Mouse (Mus musculus) limb, embryonic 13.5 days (tissue): ENCODE results near the gene Pip4k2b. TPM values are rescaled to one million over a fixed set of nuclear protein-coding genes. Genes with fewer than 3 reads are reported as not detected.

Experiments
- ATAC-seq: fragments of 200-750 bp; cut with Nextera tagmentation; 2 replicates; pipeline ENCODE4 v1.8.0; 2017; ENCODE audit warnings: low read depth, moderate number of reproducible peaks, moderate TSS enrichment; ENCODE audit not compliant: low FRiP score
- H3K27ac ChIP-seq: fragments of 300-500 bp; sonication (generic); 2 replicates; pipeline ENCODE4 v1.5.1; 2015; ENCODE audit warnings: inconsistent platforms, mild to moderate bottlenecking, moderate library complexity
- H3K27me3 ChIP-seq: fragments of 300-500 bp; sonication (generic); 2 replicates; pipeline ENCODE4 v1.6.1; 2015; ENCODE audit warnings: mild to moderate bottlenecking, inconsistent platforms
- H3K36me3 ChIP-seq: fragments of 300-500 bp; sonication (generic); 2 replicates; pipeline ENCODE4 v1.6.1; 2015; ENCODE audit warnings: inconsistent platforms, mild to moderate bottlenecking, moderate library complexity
- H3K4me1 ChIP-seq: fragments of 300-500 bp; sonication (generic); 2 replicates; pipeline ENCODE4 v1.6.1; 2015; ENCODE audit warnings: inconsistent platforms
- H3K4me2 ChIP-seq: fragments of 300-500 bp; sonication (generic); replicated peaks from 2 replicates; pipeline ENCODE4 v1.6.1; 2015; ENCODE audit warnings: inconsistent platforms, mild to moderate bottlenecking, moderate library complexity
- H3K4me3 ChIP-seq: fragments of 300-500 bp; sonication (generic); 2 replicates; pipeline ENCODE4 v1.5.1; 2015; ENCODE audit warnings: moderate library complexity, mild to moderate bottlenecking, inconsistent platforms
- H3K9ac ChIP-seq: fragments of 300-500 bp; sonication (generic); 2 replicates; pipeline ENCODE4 v1.6.1; 2015; ENCODE audit warnings: mild to moderate bottlenecking, inconsistent platforms
- H3K9me3 ChIP-seq: fragments of 300-500 bp; sonication (generic); 2 replicates; pipeline ENCODE4 v1.6.1; 2016; ENCODE audit warnings: inconsistent platforms
- WGBS: fragments of 180-500 bp; shearing (Covaris S2); methylation state at CpG from one replicate; pipeline ENCODE4 v1.1.7; 2015; 5-methylcytosine and 5-hydroxymethylcytosine counted together
- polyA plus RNA-seq: library from polyadenylated mRNA; unstranded; fragments of >200 nt; fragmentation: Nextera tagmentation; extraction: Ambion mirVana; gene quantifications from 2 replicates; pipeline ENCODE4 v1.2.1, GENCODE M21; 2015

The Pip4k2b gene
- polyA plus RNA-seq, 1 experiment from 2014 or later: 2.8 TPM

DNA sequence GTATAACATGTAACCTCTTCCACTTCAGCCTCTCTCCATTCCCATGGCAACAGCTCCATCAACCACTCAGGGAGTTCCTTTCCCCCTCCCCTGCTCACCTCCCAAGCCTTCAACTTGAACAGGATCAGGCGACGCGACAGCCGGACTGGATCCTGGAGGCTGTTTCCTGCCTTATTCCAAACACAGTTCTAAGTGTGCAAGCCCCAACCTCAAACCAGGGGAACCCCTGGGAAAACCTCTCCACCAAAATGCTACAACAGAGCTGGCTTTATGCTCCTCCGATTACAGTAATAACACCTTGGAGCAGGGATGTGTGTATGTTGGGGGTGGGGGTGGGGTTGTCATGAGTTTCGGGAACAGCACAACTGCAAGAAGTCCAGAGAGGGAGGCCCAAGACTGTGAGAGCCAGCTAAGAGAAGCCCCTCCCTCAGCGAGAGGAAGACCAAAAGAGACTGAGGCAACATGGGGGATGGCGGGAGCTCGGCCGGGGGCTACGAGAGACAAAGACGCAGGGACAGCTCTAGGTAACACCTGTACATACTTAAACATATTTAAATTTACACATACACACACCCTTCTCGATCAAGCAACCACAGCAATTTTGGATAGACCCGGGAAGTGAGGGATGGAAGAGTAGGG, 46.5 kb downstream of the Pip4k2b start:
- 0% methylated on average over 14 of the region's 14 CpGs for WGBS
- Histone ChIP-seq H3K4me3 (peak overlapping the region; percentile 89), H3K36me3 (peaks cover 11% of the 10 kb centered on the region), H3K4me2 (peak overlapping the region; percentile 90), H3K27me3 (no peaks in the 10 kb centered on the region), H3K27ac (peak overlapping the region; percentile 99), H3K9ac (peak overlapping the region; percentile 94), H3K4me1 (peaks cover 67% of the 10 kb centered on the region), H3K9me3 (no peaks in the 10 kb centered on the region)
- no peak for ATAC-seq

DNA sequence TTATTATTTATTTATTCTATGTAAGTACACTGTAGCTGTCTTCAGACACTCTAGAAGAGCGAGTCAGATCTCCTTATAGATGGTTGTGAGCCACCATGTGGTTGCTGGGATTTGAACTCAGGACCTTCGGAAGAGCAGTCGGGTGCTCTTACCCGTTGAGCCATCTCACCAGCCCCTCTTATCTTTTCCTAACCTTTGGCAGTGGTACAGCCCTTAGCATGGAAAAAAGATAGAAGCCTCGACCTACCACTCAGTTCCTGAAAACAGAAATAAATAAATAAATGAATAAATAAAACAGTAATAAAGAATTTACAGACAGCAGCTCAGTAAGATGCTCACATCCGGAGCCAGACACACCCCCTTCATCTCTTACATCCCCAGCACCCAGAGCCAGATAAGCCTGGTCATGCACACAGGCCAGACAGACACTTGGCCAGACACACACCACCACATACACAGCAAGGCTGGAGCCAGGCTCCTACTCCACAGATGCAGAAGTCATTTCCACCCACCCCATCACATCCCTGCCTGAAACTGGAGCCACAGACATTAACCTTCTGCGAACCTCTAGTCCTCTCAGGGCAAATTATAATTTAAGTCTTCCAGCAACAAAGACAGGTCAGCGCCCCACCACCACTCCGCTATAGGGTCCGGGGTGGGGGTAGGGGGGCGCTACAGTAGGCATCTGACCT, 47.2 kb downstream of the Pip4k2b start:
- Histone ChIP-seq H3K9me3 (no peaks in the 10 kb centered on the region), H3K4me1 (peaks cover 67% of the 10 kb centered on the region), H3K27me3 (no peaks in the 10 kb centered on the region), H3K4me3 (peak overlapping the region; percentile 89), H3K4me2 (peak overlapping the region; percentile 90), H3K27ac (peak overlapping the region; percentile 99; the same call in 1 of the 2 replicates), H3K36me3 (peaks cover 18% of the 10 kb centered on the region), H3K9ac (peak overlapping the region; percentile 94)
- 52% methylated on average over 11 of the region's 11 CpGs for WGBS
- ATAC-seq: no peak

DNA sequence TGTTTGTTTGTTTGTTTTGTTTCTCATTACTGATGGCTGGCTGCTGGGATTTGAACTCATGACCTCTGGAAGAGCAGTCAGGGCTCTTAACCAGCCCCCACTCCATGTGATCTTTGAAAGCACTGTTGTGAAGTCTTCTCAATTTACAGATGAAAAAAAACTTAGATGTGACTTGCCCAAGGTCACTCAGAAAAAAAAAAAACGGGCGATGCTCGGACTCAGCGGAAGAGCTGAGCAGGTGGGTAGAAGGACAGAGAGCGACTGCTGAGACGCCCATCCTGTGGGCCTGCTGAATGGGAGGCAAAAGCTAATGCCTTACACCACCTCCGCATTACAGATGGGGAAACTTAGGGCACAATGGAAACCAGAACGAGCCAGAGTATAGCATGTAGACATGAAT, 47.8 kb downstream of the Pip4k2b start:
- peak overlapping the region; percentile 89; the same call in 1 of the 2 replicates for H3K4me3 ChIP-seq
- H3K9me3 ChIP-seq: no peaks in the 10 kb centered on the region
- peaks cover 61% of the 10 kb centered on the region for H3K4me1 ChIP-seq
- H3K27me3 ChIP-seq: no peaks in the 10 kb centered on the region
- H3K36me3 ChIP-seq: peaks cover 25% of the 10 kb centered on the region
- H3K4me2 ChIP-seq: peak overlapping the region; percentile 90
- WGBS: 76% methylated on average over 8 of the region's 8 CpGs
- ATAC-seq: no peak
- 0 out of 2 replicates have a peak overlapping the region, but pooled peaks have one; percentile 10 for H3K27ac ChIP-seq
- H3K9ac ChIP-seq: no peak overlapping the region

DNA sequence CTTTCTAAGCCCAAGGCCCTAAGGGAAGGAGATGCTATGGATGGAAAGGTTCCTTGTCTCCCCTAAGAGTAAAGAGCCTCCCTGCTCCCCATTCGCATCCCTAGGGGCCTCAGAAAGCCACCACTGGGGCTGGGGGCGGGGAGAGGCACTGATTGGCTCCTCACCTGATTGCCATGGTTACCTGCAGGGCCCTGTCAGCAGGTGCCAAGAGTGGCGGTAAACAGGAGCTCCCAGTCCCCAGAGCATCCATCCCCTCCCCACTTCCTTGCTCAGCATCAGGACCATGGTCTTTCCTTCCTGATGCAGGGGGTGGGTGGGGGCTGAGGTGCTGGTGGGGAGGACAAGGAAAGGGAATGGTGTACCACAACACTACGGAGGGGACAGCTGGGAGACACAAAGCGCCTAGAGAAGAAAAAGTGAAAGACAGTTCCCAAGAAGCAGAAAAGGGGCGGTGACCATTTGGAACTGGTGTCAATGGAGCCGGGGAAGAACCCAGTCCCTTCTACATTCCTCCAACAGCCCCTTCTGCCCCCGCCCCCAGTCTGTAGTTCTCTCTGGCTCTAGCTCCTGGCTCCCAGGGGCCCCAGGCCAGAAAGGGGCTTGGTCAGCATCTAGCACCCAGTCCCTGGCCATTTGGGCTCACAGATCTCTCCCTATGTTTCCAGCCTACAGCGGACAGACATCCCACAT, 48.6 kb downstream of the Pip4k2b start:
- Histone ChIP-seq H3K27ac (peak overlapping the region; percentile 22; the same call in 1 of the 2 replicates), H3K9me3 (no peaks in the 10 kb centered on the region), H3K36me3 (peaks cover 33% of the 10 kb centered on the region), H3K27me3 (no peaks in the 10 kb centered on the region), H3K4me3 (peak overlapping the region; percentile 5), H3K4me1 (peaks cover 53% of the 10 kb centered on the region), H3K9ac (peak overlapping the region; percentile 36; the same call in 1 of the 2 replicates), H3K4me2 (peak overlapping the region; percentile 90)
- WGBS: 44% methylated on average over 9 of the region's 9 CpGs
- ATAC-seq: no peak

DNA sequence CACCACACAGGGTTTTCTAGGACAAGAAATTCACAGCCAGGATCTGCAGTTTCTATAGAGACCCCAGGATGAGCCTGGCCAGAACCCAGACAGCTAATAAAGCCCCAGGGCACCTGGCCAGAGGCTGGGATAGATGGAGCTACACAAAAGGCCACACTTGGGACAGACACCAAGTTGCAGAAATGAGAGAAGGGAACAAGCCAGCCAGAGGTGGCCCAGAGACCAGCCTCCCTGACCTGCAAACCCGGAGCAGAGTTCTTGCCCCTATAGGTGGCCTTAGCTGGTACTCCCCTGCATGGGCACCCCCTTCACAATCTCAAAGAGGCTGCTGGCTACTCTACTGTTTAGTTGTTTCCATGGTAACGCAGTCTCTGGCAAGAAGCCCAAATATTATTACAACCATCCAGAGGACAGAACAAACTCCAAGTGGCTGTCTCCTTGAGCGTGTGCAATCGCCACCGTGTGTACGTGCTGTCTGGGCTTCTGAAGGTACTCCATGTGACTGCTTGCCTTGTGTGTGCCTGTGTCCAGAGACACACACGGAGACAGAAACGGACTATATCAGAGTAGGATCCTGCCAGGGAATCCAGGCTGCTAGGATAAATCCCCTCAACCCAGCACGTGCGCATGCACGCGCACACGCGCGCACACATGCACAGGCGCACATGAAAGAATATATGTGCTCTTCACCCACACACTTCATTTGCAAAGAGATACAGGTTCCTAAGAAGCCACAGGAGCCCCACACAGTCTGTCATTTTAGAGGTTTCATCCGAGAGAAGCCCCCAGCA, 49.4 kb downstream of the Pip4k2b start:
- H3K4me2 ChIP-seq: peak overlapping the region; percentile 90
- no peaks in the 10 kb centered on the region for H3K27me3 ChIP-seq
- peaks cover 51% of the 10 kb centered on the region for H3K4me1 ChIP-seq
- H3K4me3 ChIP-seq: peak overlapping the region; percentile 5; the same call in 1 of the 2 replicates
- no peaks in the 10 kb centered on the region for H3K9me3 ChIP-seq
- ATAC-seq: no peak
- peak overlapping the region; percentile 36 for H3K9ac ChIP-seq
- H3K27ac ChIP-seq: peak overlapping the region; percentile 22; the same call in 1 of the 2 replicates
- 56% methylated on average over 17 of the region's 17 CpGs for WGBS
- peaks cover 40% of the 10 kb centered on the region for H3K36me3 ChIP-seq

DNA sequence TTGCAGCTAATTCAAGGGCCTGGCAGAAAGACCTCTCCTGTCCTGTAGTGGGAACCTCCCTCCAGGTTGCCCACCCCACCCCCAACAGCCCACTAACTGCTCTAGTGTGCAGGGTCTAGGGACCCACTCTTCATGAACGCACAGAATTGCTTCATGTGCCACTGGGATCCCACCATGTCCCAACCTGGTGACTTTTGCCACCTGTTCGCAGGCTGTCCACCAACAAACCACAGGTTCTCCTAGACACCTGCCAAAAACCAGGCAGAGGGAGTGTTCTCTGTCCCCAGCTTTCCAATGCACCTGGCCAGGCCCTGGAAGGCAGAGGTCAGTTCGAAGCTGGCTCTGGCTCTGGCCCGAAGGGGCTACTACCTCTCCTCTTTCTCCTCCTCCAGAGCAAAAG, 50.1 kb downstream of the Pip4k2b start:
- Histone ChIP-seq H3K27ac (no peak overlapping the region), H3K4me1 (peaks cover 51% of the 10 kb centered on the region), H3K4me2 (peak overlapping the region; percentile 90), H3K36me3 (peaks cover 44% of the 10 kb centered on the region), H3K27me3 (no peaks in the 10 kb centered on the region), H3K4me3 (no peak overlapping the region), H3K9ac (no peak overlapping the region), H3K9me3 (no peaks in the 10 kb centered on the region)
- no peak for ATAC-seq
- 82% methylated on average over 4 of the region's 4 CpGs for WGBS

DNA sequence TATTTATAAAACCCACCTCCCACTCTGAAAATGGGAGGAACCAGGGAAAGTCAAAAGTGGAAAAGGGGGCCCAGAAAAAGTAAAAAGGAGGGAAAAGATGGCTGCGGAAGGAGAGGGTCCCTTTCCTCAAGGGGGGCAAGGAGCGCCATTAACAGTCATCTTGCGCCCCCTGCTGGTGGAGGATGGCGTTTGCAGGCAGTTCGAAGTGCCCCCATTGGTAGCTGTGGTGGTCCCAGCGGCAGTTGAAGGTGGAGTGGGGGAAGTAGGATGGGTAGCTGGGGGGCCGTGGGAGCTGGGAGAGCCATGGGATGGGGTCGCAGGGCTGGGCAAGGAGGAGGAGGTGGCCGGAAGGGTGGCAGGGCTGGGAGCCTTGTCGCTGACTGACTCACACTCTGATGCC, 54.6 kb downstream of the Pip4k2b start:
- no peaks in the 10 kb centered on the region for H3K9me3 ChIP-seq
- H3K9ac ChIP-seq: no peak overlapping the region
- H3K4me2 ChIP-seq: no peak overlapping the region
- H3K27me3 ChIP-seq: no peaks in the 10 kb centered on the region
- no peak for ATAC-seq
- H3K4me3 ChIP-seq: no peak overlapping the region
- H3K36me3 ChIP-seq: peaks cover 54% of the 10 kb centered on the region
- WGBS: 30% methylated on average over 10 of the region's 10 CpGs
- H3K27ac ChIP-seq: no peak overlapping the region
- peaks cover 40% of the 10 kb centered on the region for H3K4me1 ChIP-seq

DNA sequence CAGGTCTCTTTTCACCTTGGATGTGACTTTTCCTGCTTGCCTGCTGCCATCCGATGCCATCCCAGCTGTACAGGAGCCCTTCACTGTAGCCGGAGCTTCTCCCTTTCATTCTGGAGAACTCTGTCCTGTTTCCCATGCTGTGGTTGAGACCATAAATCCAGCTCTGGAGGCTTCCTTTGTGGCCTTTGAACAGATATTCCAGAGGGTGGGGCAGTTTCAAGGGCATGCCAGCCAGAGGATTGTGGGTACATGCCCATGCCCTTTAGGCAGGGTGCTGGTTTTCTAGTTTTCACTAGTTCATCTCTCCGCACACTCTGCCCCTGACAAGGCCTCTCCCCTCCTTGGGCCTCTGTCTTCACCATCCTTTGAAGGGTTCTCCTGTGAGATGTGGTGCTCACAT, 57.4 kb downstream of the Pip4k2b start:
- H3K9me3 ChIP-seq: no peaks in the 10 kb centered on the region
- H3K4me1 ChIP-seq: peaks cover 26% of the 10 kb centered on the region
- H3K27me3 ChIP-seq: no peaks in the 10 kb centered on the region
- WGBS: 80% methylated on average over 3 of the region's 3 CpGs
- no peak overlapping the region for H3K4me3 ChIP-seq
- 0 out of 2 replicates have a peak overlapping the region, but pooled peaks have one; percentile 84 for H3K4me2 ChIP-seq
- peak overlapping the region; percentile 13; the same call in 1 of the 2 replicates for H3K9ac ChIP-seq
- H3K27ac ChIP-seq: no peak overlapping the region
- ATAC-seq: no peak
- H3K36me3 ChIP-seq: peaks cover 49% of the 10 kb centered on the region

DNA sequence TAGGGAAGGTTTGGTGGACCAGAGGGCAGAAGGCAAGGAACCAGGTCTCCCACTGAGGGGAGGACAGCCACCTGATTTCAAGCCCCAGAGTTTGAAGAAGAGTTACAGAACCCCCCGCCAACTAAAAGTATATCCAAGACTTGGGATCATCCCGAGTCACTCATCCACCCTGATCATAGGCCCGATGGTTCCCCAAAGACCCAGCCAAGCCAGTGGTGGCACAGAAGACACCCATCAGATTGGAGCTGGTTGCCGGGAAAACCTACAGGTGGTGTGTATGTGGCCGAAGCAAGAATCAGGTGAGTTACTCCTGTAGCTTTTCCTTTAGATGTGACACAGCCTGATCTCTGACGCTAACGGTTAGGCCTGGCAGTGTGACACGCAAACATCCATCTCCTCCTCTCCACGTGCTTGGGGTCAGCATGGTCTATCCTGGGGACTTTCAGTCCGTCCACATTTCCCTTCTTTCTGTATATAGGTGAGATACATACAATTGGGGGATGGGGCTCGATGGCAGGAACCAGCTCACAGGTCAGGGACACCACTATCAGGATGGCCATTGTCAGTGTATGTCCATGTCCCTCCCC, 58.1 kb downstream of the Pip4k2b start:
- H3K9ac ChIP-seq: peak overlapping the region; percentile 13; the same call in 1 of the 2 replicates
- peak overlapping the region; percentile 44 for H3K4me3 ChIP-seq
- H3K27me3 ChIP-seq: no peaks in the 10 kb centered on the region
- WGBS: 65% methylated on average over 11 of the region's 11 CpGs
- peaks cover 49% of the 10 kb centered on the region for H3K36me3 ChIP-seq
- no peaks in the 10 kb centered on the region for H3K9me3 ChIP-seq
- peaks cover 26% of the 10 kb centered on the region for H3K4me1 ChIP-seq
- H3K4me2 ChIP-seq: peak overlapping the region; percentile 84
- no peak for ATAC-seq
- H3K27ac ChIP-seq: no peak overlapping the region

DNA sequence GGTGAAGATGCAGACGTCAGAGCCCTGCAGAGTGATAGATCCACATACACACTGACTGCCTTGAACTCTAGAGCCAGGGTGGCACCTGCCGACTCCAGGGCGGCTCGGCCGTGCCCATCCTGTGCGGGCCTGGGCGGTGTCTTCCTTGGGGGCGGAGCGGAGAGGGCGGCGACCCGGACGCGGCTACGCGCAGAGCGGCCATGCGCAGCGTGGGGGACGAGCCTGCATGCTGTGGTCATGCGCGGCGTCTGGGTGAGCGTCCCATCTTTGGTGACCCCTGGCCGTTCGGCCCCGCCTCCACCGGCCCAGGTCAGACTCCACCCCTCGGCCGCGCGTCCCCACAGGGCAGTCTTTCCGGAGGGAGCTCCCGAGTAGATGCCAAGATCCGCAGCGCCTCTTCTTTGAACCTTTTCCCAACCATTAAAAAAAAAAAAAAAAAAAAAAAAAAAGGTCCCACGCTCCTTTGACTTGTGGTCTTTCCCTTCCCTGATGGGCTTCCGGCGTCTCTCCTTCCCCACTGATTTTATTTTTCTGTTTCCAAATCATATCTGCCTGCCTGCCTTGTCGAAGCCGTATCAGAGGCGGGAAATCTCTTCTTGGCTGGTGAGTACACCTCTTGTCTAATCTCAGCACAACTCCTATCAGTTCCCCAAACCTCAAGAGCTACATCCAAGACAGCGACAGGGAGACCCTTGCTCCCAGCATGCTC, 58.7 kb downstream of the Pip4k2b start, which contains the start of gene Cisd3:
TSS of gene Cisd3 (plus strand) at position 214 of the 709 bp plus-strand sequence.
- Histone ChIP-seq H3K9ac (peak within 1 kb of the TSS; percentile 62), H3K4me3 (peak within 1 kb of the TSS; percentile 44), H3K27me3 (no peaks in the 10 kb centered on the region), H3K9me3 (no peaks in the 10 kb centered on the region), H3K4me1 (peaks cover 26% of the 10 kb centered on the region), H3K36me3 (peaks cover 47% of the 10 kb centered on the region), H3K4me2 (peak within 1 kb of the TSS; percentile 84), H3K27ac (no peak within 1 kb of the TSS)
- WGBS: 1% methylated on average over 42 of the region's 43 CpGs
- ATAC-seq: peak; percentile 60

DNA sequence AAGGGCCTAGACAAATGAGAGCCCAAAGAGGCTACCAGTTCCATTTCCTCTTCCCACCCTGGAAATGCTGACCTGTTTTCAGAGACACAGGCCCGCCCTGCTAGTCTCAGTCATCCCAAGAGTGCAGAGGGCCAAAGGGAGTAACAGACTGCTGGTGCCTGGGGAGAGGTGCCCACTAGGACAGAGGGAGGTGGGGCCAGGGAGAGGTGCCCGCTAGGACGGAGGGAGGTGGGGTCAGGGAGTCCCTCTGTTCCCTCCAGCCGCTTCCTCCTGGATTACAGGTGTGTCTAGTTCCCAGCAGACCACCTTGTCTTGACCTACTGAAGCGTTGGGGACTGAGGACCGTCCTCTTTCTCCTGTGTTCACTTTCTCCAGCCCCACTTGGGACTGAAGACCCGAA, 59.7 kb downstream of the Pip4k2b start:
- no peaks in the 10 kb centered on the region for H3K9me3 ChIP-seq
- no peak for ATAC-seq
- H3K4me1 ChIP-seq: peaks cover 26% of the 10 kb centered on the region
- H3K36me3 ChIP-seq: peaks cover 48% of the 10 kb centered on the region
- H3K9ac ChIP-seq: no peak overlapping the region
- no peak overlapping the region for H3K27ac ChIP-seq
- H3K4me3 ChIP-seq: no peak overlapping the region
- WGBS: 34% methylated on average over 7 of the region's 7 CpGs
- H3K27me3 ChIP-seq: no peaks in the 10 kb centered on the region
- H3K4me2 ChIP-seq: peak overlapping the region; percentile 84; the same call in 1 of the 2 replicates
